Mouse (Mus musculus): ENCODE measurements around the gene Fbxw9. TPM values are rescaled to one million over a fixed set of nuclear protein-coding genes. Genes with fewer than 3 reads are reported as not detected.

Gene Fbxw9
- polyA plus RNA-seq, 1 experiment from 2014 or later, result 10.4 TPM

GRCm38 (mm10) chr8:85062603-85063002 is 2.7 kb downstream of the Fbxw9 start:
- 83% methylated on average over 4 of the region's 4 CpGs for WGBS (ENCODE audit: insufficient replicate concordance)
- no peaks in the 10 kb centered on the region for H3K36me3 ChIP-seq (ENCODE audit: control insufficient read depth, insufficient read depth)
- no peak overlapping the region for H3K9ac ChIP-seq (ENCODE audit: low read depth, low read length)
- H3K27me3 ChIP-seq (ENCODE audit: control insufficient read depth, insufficient read depth, low read depth, low read length), result no peaks in the 10 kb centered on the region
- peaks cover 10% of the 10 kb centered on the region for H3K4me1 ChIP-seq (ENCODE audit: control insufficient read depth, low read depth, low read length)
- H3K27ac ChIP-seq (ENCODE audit: low read length), result no peak overlapping the region
- H3K9me3 ChIP-seq (replicated peaks; ENCODE audit: control insufficient read depth, low read length), result no peaks in the 10 kb centered on the region
- H3K4me3 ChIP-seq (ENCODE audit: low read depth, low read length), result no peak overlapping the region
- no peak overlapping the region for H3K4me2 ChIP-seq (ENCODE audit: low read depth, low read length)
- no peak for ATAC-seq (ENCODE audit: low read depth)

DNA sequence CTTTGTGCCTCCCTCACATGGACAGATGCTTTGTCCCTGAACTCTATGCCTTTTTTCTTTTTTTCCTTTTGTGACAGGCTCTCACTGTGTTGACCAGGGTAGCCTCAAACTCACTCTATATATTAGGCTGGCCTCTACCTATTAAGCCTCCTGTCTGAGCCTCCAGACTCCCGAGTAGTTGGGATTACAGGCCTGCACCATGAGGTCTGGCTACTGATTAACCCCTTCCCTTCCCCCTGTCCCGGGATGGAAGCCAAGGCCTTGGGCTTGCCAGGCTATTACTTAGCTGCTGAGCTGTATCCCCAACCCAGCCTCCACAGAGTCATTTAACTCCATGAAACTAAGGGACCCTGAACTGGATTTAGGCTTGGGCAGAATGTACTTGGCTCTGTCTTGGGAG is 5.4 kb downstream of the Fbxw9 start:
- Histone ChIP-seq H3K9me3 (replicated peaks; ENCODE audit: control insufficient read depth, low read length) (no peaks in the 10 kb centered on the region), H3K27ac (ENCODE audit: low read length) (no peak overlapping the region), H3K4me1 (ENCODE audit: control insufficient read depth, low read depth, low read length) (peaks cover 9% of the 10 kb centered on the region), H3K9ac (ENCODE audit: low read depth, low read length) (no peak overlapping the region), H3K36me3 (ENCODE audit: control insufficient read depth, insufficient read depth) (no peaks in the 10 kb centered on the region), H3K27me3 (ENCODE audit: control insufficient read depth, insufficient read depth, low read depth, low read length) (no peaks in the 10 kb centered on the region), H3K4me2 (ENCODE audit: low read depth, low read length) (no peak overlapping the region), H3K4me3 (ENCODE audit: low read depth, low read length) (no peak overlapping the region)
- WGBS (ENCODE audit: insufficient replicate concordance), result 47% methylated on average over 2 of the region's 2 CpGs
- ATAC-seq (ENCODE audit: low read depth), result peak; percentile 73

DNA sequence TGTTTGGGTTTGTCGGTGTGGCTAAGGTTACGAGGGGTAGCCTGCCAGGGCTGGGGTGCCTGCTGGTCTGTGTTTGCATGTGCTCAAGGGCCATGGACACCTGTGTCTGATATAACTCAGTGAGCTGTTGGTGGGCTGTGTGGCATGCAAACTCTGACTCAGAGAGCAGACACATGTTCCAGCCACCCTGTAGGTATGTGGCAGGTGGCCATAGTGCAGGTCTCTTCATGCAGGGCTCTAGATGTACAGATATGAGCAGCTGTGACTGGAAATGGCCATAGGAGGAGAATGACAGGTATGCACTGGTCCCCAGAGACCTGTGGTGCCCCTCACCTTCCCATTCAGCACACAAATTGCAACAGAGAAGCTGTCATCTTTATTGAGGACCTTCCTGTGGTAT is 7.3 kb downstream of the Fbxw9 start:
- ATAC-seq (ENCODE audit: low read depth), result no peak
- 77% methylated on average over 2 of the region's 2 CpGs for WGBS (ENCODE audit: insufficient replicate concordance)

DNA sequence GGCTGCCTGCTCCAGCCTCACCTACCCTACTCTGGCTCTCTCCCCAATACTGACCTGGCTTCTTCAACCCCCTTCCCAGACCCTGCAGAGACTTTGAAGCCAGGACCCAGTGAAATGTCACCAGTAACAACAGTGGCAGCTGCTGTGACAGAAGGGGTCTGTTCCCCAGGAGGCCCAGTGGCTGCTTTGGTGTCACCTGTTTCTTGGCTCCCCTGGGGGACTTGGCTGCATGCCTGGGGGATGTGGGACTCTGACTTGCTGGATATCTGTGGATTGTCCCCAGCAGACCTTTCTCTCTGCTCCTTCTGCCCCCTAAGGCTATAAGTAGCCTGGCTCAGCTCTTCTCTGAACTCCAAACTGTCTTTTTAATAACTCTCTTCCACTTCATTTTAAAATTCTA is 8.1 kb downstream of the Fbxw9 start, which contains the start of gene Gm5741:
Gm5741 (minus strand) TSS at position 1 of the 400 bp plus-strand sequence.
- Histone ChIP-seq H3K27ac (ENCODE audit: low read length) (no peak within 1 kb of the TSS), H3K4me3 (ENCODE audit: low read depth, low read length) (no peak within 1 kb of the TSS), H3K4me1 (ENCODE audit: control insufficient read depth, low read depth, low read length) (peaks cover 19% of the 10 kb centered on the region), H3K4me2 (ENCODE audit: low read depth, low read length) (no peak within 1 kb of the TSS), H3K36me3 (ENCODE audit: control insufficient read depth, insufficient read depth) (no peaks in the 10 kb centered on the region), H3K27me3 (ENCODE audit: control insufficient read depth, insufficient read depth, low read depth, low read length) (no peaks in the 10 kb centered on the region), H3K9me3 (replicated peaks; ENCODE audit: control insufficient read depth, low read length) (no peaks in the 10 kb centered on the region), H3K9ac (ENCODE audit: low read depth, low read length) (no peak within 1 kb of the TSS)
- no peak for ATAC-seq (ENCODE audit: low read depth)

More for the DNA sequence above, 7.3 kb downstream of the Fbxw9 start:
- Histone ChIP-seq H3K4me3 (ENCODE audit: low read depth, low read length) (no peak overlapping the region), H3K9me3 (replicated peaks; ENCODE audit: control insufficient read depth, low read length) (no peaks in the 10 kb centered on the region), H3K27ac (ENCODE audit: low read length) (no peak overlapping the region), H3K27me3 (ENCODE audit: control insufficient read depth, insufficient read depth, low read depth, low read length) (no peaks in the 10 kb centered on the region), H3K4me2 (ENCODE audit: low read depth, low read length) (no peak overlapping the region), H3K9ac (ENCODE audit: low read depth, low read length) (no peak overlapping the region), H3K4me1 (ENCODE audit: control insufficient read depth, low read depth, low read length) (peaks cover 13% of the 10 kb centered on the region), H3K36me3 (ENCODE audit: control insufficient read depth, insufficient read depth) (no peaks in the 10 kb centered on the region)

- Histone ChIP-seq H3K4me1 (ENCODE audit: control insufficient read depth, low read depth, low read length) (peaks cover 35% of the 10 kb centered on the region), H3K27ac (ENCODE audit: low read length) (peak overlapping the region; percentile 92), H3K4me3 (ENCODE audit: low read depth, low read length) (peak overlapping the region; percentile 96), H3K9me3 (replicated peaks; ENCODE audit: control insufficient read depth, low read length) (no peaks in the 10 kb centered on the region), H3K9ac (ENCODE audit: low read depth, low read length) (0 out of 2 replicates have a peak overlapping the region, but pooled peaks have one; percentile 1), H3K27me3 (ENCODE audit: control insufficient read depth, insufficient read depth, low read depth, low read length) (no peaks in the 10 kb centered on the region), H3K36me3 (ENCODE audit: control insufficient read depth, insufficient read depth) (peaks cover 17% of the 10 kb centered on the region), H3K4me2 (ENCODE audit: low read depth, low read length) (peak overlapping the region; percentile 89)
- WGBS (ENCODE audit: insufficient replicate concordance), result 57% methylated on average over 5 of the region's 5 CpGs
- ATAC-seq (ENCODE audit: low read depth), result peak; percentile 49
Observed at GRCm38 (mm10) chr8:85071041-85071440, 11.2 kb downstream of the Fbxw9 start.

GRCm38 (mm10) chr8:85071514-85072281 is 11.8 kb downstream of the Fbxw9 start, which contains the start of gene Dhps:
Gene Dhps (plus strand): TSS chr8:85071757.
- peak; percentile 83 for ATAC-seq (ENCODE audit: low read depth)
- Histone ChIP-seq H3K27me3 (ENCODE audit: control insufficient read depth, insufficient read depth, low read depth, low read length) (no peaks in the 10 kb centered on the region), H3K9ac (ENCODE audit: low read depth, low read length) (peak within 1 kb of the TSS; percentile 90), H3K27ac (ENCODE audit: low read length) (peak within 1 kb of the TSS; percentile 92), H3K9me3 (replicated peaks; ENCODE audit: control insufficient read depth, low read length) (no peaks in the 10 kb centered on the region), H3K4me2 (ENCODE audit: low read depth, low read length) (peak within 1 kb of the TSS; percentile 89), H3K4me1 (ENCODE audit: control insufficient read depth, low read depth, low read length) (peaks cover 41% of the 10 kb centered on the region), H3K4me3 (ENCODE audit: low read depth, low read length) (peak within 1 kb of the TSS; percentile 96), H3K36me3 (ENCODE audit: control insufficient read depth, insufficient read depth) (peaks cover 18% of the 10 kb centered on the region)
- WGBS (ENCODE audit: insufficient replicate concordance), result under 1% methylated on average over 68 of the region's 68 CpGs

DNA sequence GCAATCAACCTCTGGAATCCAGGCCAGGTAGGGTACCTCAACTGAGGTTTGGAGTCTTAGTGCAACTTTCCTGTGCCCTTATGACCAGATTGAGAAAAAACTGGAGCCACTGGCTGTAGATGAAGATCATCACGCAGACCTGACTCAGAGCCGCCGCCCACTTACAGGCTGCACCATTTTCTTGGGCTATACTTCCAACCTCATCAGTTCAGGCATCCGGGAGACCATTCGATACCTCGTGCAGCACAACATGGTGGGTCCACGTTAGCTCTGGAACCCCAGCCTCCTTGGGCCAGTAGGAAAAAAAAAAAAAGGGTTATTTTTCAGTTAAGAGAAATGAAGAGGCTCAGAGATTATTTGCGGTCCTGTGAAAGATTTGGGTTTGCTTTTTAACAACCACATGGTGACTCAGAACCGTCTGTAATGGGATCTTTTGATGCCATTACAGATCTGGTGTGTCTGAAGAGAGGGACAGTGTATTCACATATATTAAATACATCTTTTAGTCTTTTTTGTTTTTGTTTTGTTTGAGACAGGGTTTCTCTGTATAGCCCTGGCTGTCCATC is 12.6 kb downstream of the Fbxw9 start:
- peaks cover 18% of the 10 kb centered on the region for H3K36me3 ChIP-seq (ENCODE audit: control insufficient read depth, insufficient read depth)
- H3K4me3 ChIP-seq (ENCODE audit: low read depth, low read length), result peak overlapping the region; percentile 96
- H3K9me3 ChIP-seq (replicated peaks; ENCODE audit: control insufficient read depth, low read length), result no peaks in the 10 kb centered on the region
- peaks cover 44% of the 10 kb centered on the region for H3K4me1 ChIP-seq (ENCODE audit: control insufficient read depth, low read depth, low read length)
- H3K27ac ChIP-seq (ENCODE audit: low read length), result peak overlapping the region; percentile 92
- peak overlapping the region; percentile 89 for H3K4me2 ChIP-seq (ENCODE audit: low read depth, low read length)
- WGBS (ENCODE audit: insufficient replicate concordance), result 32% methylated on average over 9 of the region's 9 CpGs
- H3K27me3 ChIP-seq (ENCODE audit: control insufficient read depth, insufficient read depth, low read depth, low read length), result no peaks in the 10 kb centered on the region
- no peak for ATAC-seq (ENCODE audit: low read depth)
- H3K9ac ChIP-seq (ENCODE audit: low read depth, low read length), result peak overlapping the region; percentile 90

GRCm38 (mm10) chr8:85073041-85073612 is 13.3 kb downstream of the Fbxw9 start:
- Histone ChIP-seq H3K4me2 (ENCODE audit: low read depth, low read length) (no peak overlapping the region), H3K27ac (ENCODE audit: low read length) (no peak overlapping the region)

GRCm38 (mm10) chr8:85074167-85074566 is 14.3 kb downstream of the Fbxw9 start:
- Histone ChIP-seq H3K36me3 (ENCODE audit: control insufficient read depth, insufficient read depth) (peaks cover 21% of the 10 kb centered on the region), H3K4me1 (ENCODE audit: control insufficient read depth, low read depth, low read length) (peaks cover 47% of the 10 kb centered on the region), H3K27me3 (ENCODE audit: control insufficient read depth, insufficient read depth, low read depth, low read length) (no peaks in the 10 kb centered on the region), H3K9me3 (replicated peaks; ENCODE audit: control insufficient read depth, low read length) (no peaks in the 10 kb centered on the region), H3K9ac (ENCODE audit: low read depth, low read length) (no peak overlapping the region), H3K4me2 (ENCODE audit: low read depth, low read length) (no peak overlapping the region), H3K4me3 (ENCODE audit: low read depth, low read length) (no peak overlapping the region), H3K27ac (ENCODE audit: low read length) (peak overlapping the region; percentile 13; the same call in 1 of the 2 replicates)
- ATAC-seq (ENCODE audit: low read depth), result no peak
- 79% methylated on average over 10 of the region's 10 CpGs for WGBS (ENCODE audit: insufficient replicate concordance)

More at GRCm38 (mm10) chr8:85073041-85073612, 13.3 kb downstream of the Fbxw9 start:
- no peak for ATAC-seq (ENCODE audit: low read depth)
- H3K4me3 ChIP-seq (ENCODE audit: low read depth, low read length), result no peak overlapping the region
- WGBS (ENCODE audit: insufficient replicate concordance), result 87% methylated on average over 15 of the region's 15 CpGs
- H3K9ac ChIP-seq (ENCODE audit: low read depth, low read length), result no peak overlapping the region
- peaks cover 18% of the 10 kb centered on the region for H3K36me3 ChIP-seq (ENCODE audit: control insufficient read depth, insufficient read depth)
- peaks cover 44% of the 10 kb centered on the region for H3K4me1 ChIP-seq (ENCODE audit: control insufficient read depth, low read depth, low read length)
- H3K27me3 ChIP-seq (ENCODE audit: control insufficient read depth, insufficient read depth, low read depth, low read length), result no peaks in the 10 kb centered on the region
- no peaks in the 10 kb centered on the region for H3K9me3 ChIP-seq (replicated peaks; ENCODE audit: control insufficient read depth, low read length)

Data from liver, embryonic 16.5 days (tissue).